Mouse (Mus musculus): ENCODE measurements around the gene Rtn4rl2.
A peak's percentile ranks its signal among the peaks of the same experiment; 100 is the strongest.

GRCm38 (mm10) chr2:84890045-84890340 is 3.5 kb upstream of the Rtn4rl2 start:
- TF ChIP-seq ZNF384 (IDR thresholded peaks at IDR 0.05; ENCODE audit: low read depth, low read length) (no peak), MAFK (IDR thresholded peaks at IDR 0.05; ENCODE audit: insufficient read depth, low read depth, low read length) (no peak), ZC3H11A (IDR thresholded peaks at IDR 0.05; ENCODE audit: borderline replicate concordance, low read depth, low read length) (0 out of 2 replicates have a peak, but pooled peaks have one; percentile 14), CHD2 (IDR thresholded peaks at IDR 0.05; ENCODE audit: low read depth, low read length) (no peak), HCFC1 (IDR thresholded peaks at IDR 0.05; ENCODE audit: borderline replicate concordance, insufficient read depth, low read length) (no peak)
